Mouse (Mus musculus): ENCODE measurements around the gene Rims4. TPM values are rescaled to one million over a fixed set of nuclear protein-coding genes. Genes with fewer than 3 reads are reported as not detected.

Rims4 gene
- 0.08 and 0.22 TPM in 2 replicates for polyA plus RNA-seq (2012; rRNA removed)

DNA sequence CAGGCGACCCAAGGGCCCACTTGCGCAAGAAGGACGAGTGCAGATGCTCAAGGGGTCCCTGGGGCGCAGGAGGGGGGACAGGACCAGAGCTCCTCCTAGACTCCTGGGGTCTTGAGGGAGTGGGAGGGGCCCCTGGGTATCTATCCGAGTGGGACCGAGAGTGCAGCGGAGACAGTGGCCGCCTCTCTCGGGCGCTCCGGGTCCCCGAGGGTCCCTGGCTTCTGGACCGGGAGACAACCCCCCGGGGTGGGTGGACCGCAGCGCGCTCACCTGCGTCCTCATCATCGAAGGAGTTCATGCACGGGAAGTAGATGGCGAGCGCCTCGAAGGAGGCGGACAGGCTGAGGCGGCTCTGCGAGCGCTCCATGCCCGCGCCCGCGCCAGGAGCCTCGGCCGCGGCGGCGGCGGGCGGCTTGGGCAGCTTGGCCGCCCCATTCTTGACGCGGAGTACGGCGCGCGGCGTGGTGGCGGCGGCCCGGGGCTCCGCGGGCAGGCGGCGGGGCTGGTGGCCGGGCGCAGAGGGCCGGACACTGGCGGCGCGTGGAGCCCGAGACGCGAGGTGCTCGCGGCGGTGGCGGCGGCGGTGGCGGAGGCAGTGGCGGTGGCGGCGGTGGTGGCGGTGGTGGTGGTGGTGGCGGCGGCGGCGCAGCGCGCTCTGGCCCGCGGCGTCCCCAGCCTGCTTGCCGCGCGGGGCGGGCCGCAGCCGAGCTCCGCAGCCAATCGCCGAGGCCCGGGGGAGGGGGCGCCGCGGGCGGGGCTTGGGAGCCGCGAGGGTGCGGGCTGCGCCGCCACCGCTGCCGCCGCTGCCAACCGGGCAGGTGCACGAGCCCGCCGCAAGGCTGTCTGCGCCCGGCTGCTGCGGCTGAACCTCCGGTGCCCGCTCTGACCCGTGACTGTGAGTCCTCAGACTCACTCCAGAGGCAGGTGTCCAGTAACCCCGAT is at the start of gene Rims4:
Gene Rims4, minus strand, starts transcription at position 367 of the 942 bp plus-strand sequence.
- H3K27ac ChIP-seq (ENCODE audit: insufficient read depth, low read depth, low read length): no peak within 1 kb of the TSS
- H3K4me1 ChIP-seq (ENCODE audit: control insufficient read depth, insufficient read depth, low read length): no peaks in the 10 kb centered on the region
- TF ChIP-seq CTCF (conservative IDR thresholded peaks at IDR 0.05; ENCODE audit: insufficient read depth, insufficient read length, low read depth, low read length): no peak
- TF ChIP-seq POLR2A (IDR thresholded peaks at IDR 0.05; ENCODE audit: low read depth, low read length): no peak
- whole genome bisulfite sequencing: 4% methylated on average over 109 of the region's 115 CpGs
- H3K27me3 ChIP-seq (replicated peaks; ENCODE audit: control insufficient read depth, insufficient read depth, low read length): peaks cover 2% of the 10 kb centered on the region; the same call in 1 of the 2 replicates
- H3K36me3 ChIP-seq (ENCODE audit: control insufficient read depth, insufficient read depth, low read length): no peaks in the 10 kb centered on the region
- peak; percentile 8 for DNase-seq
- H3K4me3 ChIP-seq (ENCODE audit: insufficient read depth, low read depth, low read length): peak within 1 kb of the TSS; percentile 16; the same call in 1 of the 2 replicates

- H3K4me1 ChIP-seq (ENCODE audit: control insufficient read depth, insufficient read depth, low read length): no peaks in the 10 kb centered on the region
- H3K4me3 ChIP-seq (ENCODE audit: insufficient read depth, low read depth, low read length): no peak overlapping the region
- WGBS: 65% methylated on average over 7 of the region's 7 CpGs
- no peaks in the 10 kb centered on the region for H3K27me3 ChIP-seq (replicated peaks; ENCODE audit: control insufficient read depth, insufficient read depth, low read length)
- no peaks in the 10 kb centered on the region for H3K36me3 ChIP-seq (ENCODE audit: control insufficient read depth, insufficient read depth, low read length)
- no peak overlapping the region for H3K27ac ChIP-seq (ENCODE audit: insufficient read depth, low read depth, low read length)
- TF ChIP-seq CTCF (conservative IDR thresholded peaks at IDR 0.05; ENCODE audit: insufficient read depth, insufficient read length, low read depth, low read length) (no peak), POLR2A (IDR thresholded peaks at IDR 0.05; ENCODE audit: low read depth, low read length) (no peak)
- no peak for DNase-seq
These were observed 47.2 kb upstream of the Rims4 start for GRCm38 (mm10) chr2:163965706-163966105.

DNA sequence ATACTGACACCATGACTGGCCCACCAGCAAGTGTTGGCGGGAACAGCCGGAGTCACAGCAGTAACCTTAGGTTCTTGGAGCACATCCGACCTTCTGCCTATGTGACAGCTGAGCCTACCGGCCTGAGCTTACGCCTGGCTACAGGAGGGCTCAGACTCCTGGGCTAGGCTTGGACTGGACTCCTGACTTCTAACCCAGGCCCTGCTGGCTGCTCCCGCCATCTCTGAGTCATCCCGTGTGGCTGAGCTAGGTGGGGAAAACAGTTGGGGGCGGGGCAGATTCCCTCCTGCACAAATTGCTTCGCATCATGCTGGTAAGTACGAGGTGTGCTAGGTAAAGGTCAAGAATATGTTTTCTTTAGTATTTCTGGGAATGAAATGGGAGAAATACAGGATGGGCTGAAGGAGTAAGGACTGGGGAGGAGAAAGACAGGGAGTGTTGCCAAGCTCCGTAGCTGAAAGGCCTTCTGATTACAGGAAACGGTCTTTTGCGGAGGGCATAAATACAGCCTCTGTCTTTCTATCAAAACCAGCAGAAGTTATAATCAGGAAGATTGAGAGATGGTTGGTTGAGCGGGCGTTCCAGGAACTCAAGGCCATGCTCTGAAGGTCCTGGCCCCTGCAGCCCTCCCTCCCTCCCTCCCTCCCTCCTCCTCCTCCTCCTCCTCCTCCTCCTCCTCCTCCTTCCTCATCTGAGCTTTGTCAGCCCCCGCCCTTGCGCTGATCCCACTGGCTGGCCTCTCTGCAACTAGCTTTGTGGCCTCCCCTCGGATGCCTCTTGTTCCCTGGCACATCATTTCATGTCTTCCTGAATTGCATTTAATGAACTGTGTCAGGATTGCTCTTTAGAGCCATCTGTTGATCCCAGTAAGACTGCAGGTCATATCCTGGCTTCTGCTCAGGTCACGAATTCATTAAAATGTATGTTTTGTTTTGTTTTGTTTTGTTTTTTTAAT is 46.4 kb upstream of the Rims4 start:
- no peaks in the 10 kb centered on the region for H3K27me3 ChIP-seq (replicated peaks; ENCODE audit: control insufficient read depth, insufficient read depth, low read length)
- no peak overlapping the region for H3K27ac ChIP-seq (ENCODE audit: insufficient read depth, low read depth, low read length)
- TF ChIP-seq CTCF (conservative IDR thresholded peaks at IDR 0.05; ENCODE audit: insufficient read depth, insufficient read length, low read depth, low read length) (no peak), POLR2A (IDR thresholded peaks at IDR 0.05; ENCODE audit: low read depth, low read length) (no peak)
- no peaks in the 10 kb centered on the region for H3K36me3 ChIP-seq (ENCODE audit: control insufficient read depth, insufficient read depth, low read length)
- H3K4me1 ChIP-seq (ENCODE audit: control insufficient read depth, insufficient read depth, low read length): no peaks in the 10 kb centered on the region
- WGBS: 42% methylated on average over 19 of the region's 19 CpGs
- no peak overlapping the region for H3K4me3 ChIP-seq (ENCODE audit: insufficient read depth, low read depth, low read length)
- DNase-seq: no peak

- Histone ChIP-seq H3K4me3 (ENCODE audit: insufficient read depth, low read depth, low read length) (no peak overlapping the region), H3K4me1 (ENCODE audit: control insufficient read depth, insufficient read depth, low read length) (no peaks in the 10 kb centered on the region), H3K27ac (ENCODE audit: insufficient read depth, low read depth, low read length) (no peak overlapping the region), H3K36me3 (ENCODE audit: control insufficient read depth, insufficient read depth, low read length) (no peaks in the 10 kb centered on the region), H3K27me3 (replicated peaks; ENCODE audit: control insufficient read depth, insufficient read depth, low read length) (no peaks in the 10 kb centered on the region; the same call in 1 of the 2 replicates)
- TF ChIP-seq POLR2A (IDR thresholded peaks at IDR 0.05; ENCODE audit: low read depth, low read length): no peak
- no peak for TF ChIP-seq CTCF (conservative IDR thresholded peaks at IDR 0.05; ENCODE audit: insufficient read depth, insufficient read length, low read depth, low read length)
- WGBS: 47% methylated on average over 7 of the region's 7 CpGs
- DNase-seq: no peak
These were observed 35.3 kb upstream of the Rims4 start for GRCm38 (mm10) chr2:163953622-163954310.

- no peak overlapping the region for H3K27ac ChIP-seq (ENCODE audit: insufficient read depth, low read depth, low read length)
- H3K36me3 ChIP-seq (ENCODE audit: control insufficient read depth, insufficient read depth, low read length): no peaks in the 10 kb centered on the region
- DNase-seq: peak; percentile 71
- 22% methylated on average over 4 of the region's 4 CpGs for WGBS
- H3K4me3 ChIP-seq (ENCODE audit: insufficient read depth, low read depth, low read length): no peak overlapping the region
- no peaks in the 10 kb centered on the region for H3K27me3 ChIP-seq (replicated peaks; ENCODE audit: control insufficient read depth, insufficient read depth, low read length)
- TF ChIP-seq POLR2A (IDR thresholded peaks at IDR 0.05; ENCODE audit: low read depth, low read length): no peak
- peak; percentile 90 for TF ChIP-seq CTCF (conservative IDR thresholded peaks at IDR 0.05; ENCODE audit: insufficient read depth, insufficient read length, low read depth, low read length)
- no peaks in the 10 kb centered on the region for H3K4me1 ChIP-seq (ENCODE audit: control insufficient read depth, insufficient read depth, low read length)
These were observed 33.3 kb upstream of the Rims4 start for GRCm38 (mm10) chr2:163951770-163952169.

DNA sequence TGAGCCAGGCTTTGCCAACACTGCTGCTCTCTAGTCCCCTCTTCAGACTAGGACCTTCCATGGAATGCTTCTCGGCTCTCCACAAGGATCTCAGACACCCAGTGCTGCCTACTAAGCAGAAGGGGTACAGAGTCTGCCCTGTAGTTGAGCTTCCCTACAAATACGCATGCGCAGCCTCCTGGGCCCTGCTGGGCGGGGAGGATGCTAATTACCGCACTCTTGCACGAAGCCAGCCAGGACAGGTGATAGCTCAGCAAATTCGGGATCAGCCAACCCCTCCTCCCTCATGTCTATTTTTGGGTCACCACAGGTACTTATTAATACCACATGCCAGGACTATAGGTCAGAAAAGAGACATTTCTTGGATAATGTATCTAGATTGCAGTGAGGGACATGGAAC is 29.5 kb upstream of the Rims4 start:
- TF ChIP-seq CTCF (conservative IDR thresholded peaks at IDR 0.05; ENCODE audit: insufficient read depth, insufficient read length, low read depth, low read length) (no peak), POLR2A (IDR thresholded peaks at IDR 0.05; ENCODE audit: low read depth, low read length) (no peak)
- no peak overlapping the region for H3K27ac ChIP-seq (ENCODE audit: insufficient read depth, low read depth, low read length)
- no peaks in the 10 kb centered on the region for H3K4me1 ChIP-seq (ENCODE audit: control insufficient read depth, insufficient read depth, low read length)
- 65% methylated on average over 7 of the region's 7 CpGs for WGBS
- H3K27me3 ChIP-seq (replicated peaks; ENCODE audit: control insufficient read depth, insufficient read depth, low read length): no peaks in the 10 kb centered on the region
- no peak for DNase-seq
- no peaks in the 10 kb centered on the region for H3K36me3 ChIP-seq (ENCODE audit: control insufficient read depth, insufficient read depth, low read length)
- H3K4me3 ChIP-seq (ENCODE audit: insufficient read depth, low read depth, low read length): no peak overlapping the region
